Mouse (Mus musculus) lung, embryonic 15.5 days (tissue): ENCODE measurements around the gene Pigu. TPM values are rescaled to one million over a fixed set of nuclear protein-coding genes. Genes with fewer than 3 reads are reported as not detected.

Source experiments
- ATAC-seq: fragments of 200-750 bp; cut with Nextera tagmentation; 2 replicates; pipeline ENCODE4 v1.8.0; 2017; ENCODE audit warnings: moderate number of reproducible peaks, borderline replicate concordance; ENCODE audit not compliant: low FRiP score, low TSS enrichment; ENCODE audit errors: extremely low read depth
- H3K27ac ChIP-seq: fragments of 300-500 bp; sonication (generic); 2 replicates; pipeline ENCODE4 v1.5.1; 2015; ENCODE audit warnings: moderate library complexity, mild to moderate bottlenecking, inconsistent platforms
- H3K27me3 ChIP-seq: fragments of 300-500 bp; sonication (generic); 2 replicates; pipeline ENCODE4 v1.6.1; 2015; ENCODE audit warnings: inconsistent platforms
- H3K36me3 ChIP-seq: fragments of 300-500 bp; sonication (generic); 2 replicates; pipeline ENCODE4 v1.6.1; 2015; ENCODE audit warnings: inconsistent platforms
- H3K4me1 ChIP-seq: fragments of 300-500 bp; sonication (generic); 2 replicates; pipeline ENCODE4 v1.6.1; 2015; ENCODE audit warnings: inconsistent platforms
- H3K4me2 ChIP-seq: fragments of 300-500 bp; sonication (generic); 2 replicates; pipeline ENCODE4 v1.6.1; 2015; ENCODE audit warnings: inconsistent platforms, mild to moderate bottlenecking, moderate library complexity
- H3K4me3 ChIP-seq: fragments of 300-500 bp; sonication (generic); 2 replicates; pipeline ENCODE4 v1.5.1; 2015; ENCODE audit warnings: mild to moderate bottlenecking, inconsistent platforms
- H3K9ac ChIP-seq: fragments of 300-500 bp; sonication (generic); 2 replicates; pipeline ENCODE4 v1.6.1; 2015; ENCODE audit warnings: inconsistent platforms
- H3K9me3 ChIP-seq: fragments of 300-500 bp; sonication (generic); 2 replicates; pipeline ENCODE4 v1.6.1; 2016; ENCODE audit warnings: inconsistent platforms
- WGBS: fragments of 180-500 bp; shearing (Covaris S2); methylation state at CpG from one replicate; pipeline ENCODE4 v1.1.7; 2015; 5-methylcytosine and 5-hydroxymethylcytosine counted together
- polyA plus RNA-seq: library from polyadenylated mRNA; unstranded; fragments of >200 nt; fragmentation: Nextera tagmentation; extraction: Ambion mirVana; gene quantifications from 2 replicates; pipeline ENCODE4 v1.2.1, GENCODE M21; 2015

Pigu gene
- polyA plus RNA-seq, 1 experiment from 2014 or later = 52.2 TPM

- H3K27ac ChIP-seq = peak overlapping the region; percentile 94
- H3K9me3 ChIP-seq = no peaks in the 10 kb centered on the region
- H3K27me3 ChIP-seq = peaks cover 17% of the 10 kb centered on the region
- H3K4me2 ChIP-seq = peak overlapping the region; percentile 90
- under 1% methylated on average over 62 of the region's 68 CpGs for WGBS
- H3K4me1 ChIP-seq = peaks cover 19% of the 10 kb centered on the region
- peak; percentile 92 for ATAC-seq
- no peaks in the 10 kb centered on the region for H3K36me3 ChIP-seq
- peak overlapping the region; percentile 79 for H3K9ac ChIP-seq
- H3K4me3 ChIP-seq = peak overlapping the region; percentile 72
Measured at GRCm38 (mm10) chr2:155381643-155382331, 24.6 kb upstream of the Pigu start.

GRCm38 (mm10) chr2:155381060-155381437 is 23.8 kb upstream of the Pigu start:
- Histone ChIP-seq H3K27ac (no peak overlapping the region), H3K4me1 (peaks cover 19% of the 10 kb centered on the region)
- no peak for ATAC-seq

GRCm38 (mm10) chr2:155380261-155381059 is 23.2 kb upstream of the Pigu start, which contains the start of gene Trp53inp2:
Trp53inp2 (plus strand) TSS chr2:155381059.
- no peaks in the 10 kb centered on the region for H3K36me3 ChIP-seq
- H3K9ac ChIP-seq = peak within 1 kb of the TSS; percentile 79
- WGBS = 48% methylated on average over 8 of the region's 8 CpGs
- no peak for ATAC-seq
- peaks cover 17% of the 10 kb centered on the region for H3K27me3 ChIP-seq
- peak within 1 kb of the TSS; percentile 94 for H3K27ac ChIP-seq
- H3K4me2 ChIP-seq = peak within 1 kb of the TSS; percentile 90
- peak within 1 kb of the TSS; percentile 72 for H3K4me3 ChIP-seq
- no peaks in the 10 kb centered on the region for H3K9me3 ChIP-seq
- peaks cover 19% of the 10 kb centered on the region for H3K4me1 ChIP-seq

More at GRCm38 (mm10) chr2:155381060-155381437, 23.8 kb upstream of the Pigu start:
- Histone ChIP-seq H3K27me3 (peaks cover 17% of the 10 kb centered on the region), H3K4me2 (peak overlapping the region; percentile 90), H3K36me3 (no peaks in the 10 kb centered on the region), H3K9ac (peak overlapping the region; percentile 79), H3K9me3 (no peaks in the 10 kb centered on the region), H3K4me3 (peak overlapping the region; percentile 72)
- whole genome bisulfite sequencing = under 1% methylated on average over 11 of the region's 11 CpGs

GRCm38 (mm10) chr2:155376191-155376590 is 19.0 kb upstream of the Pigu start:
- no peak for ATAC-seq
- peaks cover 5% of the 10 kb centered on the region; the same call in 1 of the 2 replicates for H3K4me1 ChIP-seq
- H3K4me2 ChIP-seq = no peak overlapping the region
- H3K27me3 ChIP-seq = peaks cover 17% of the 10 kb centered on the region
- no peak overlapping the region for H3K27ac ChIP-seq
- no peaks in the 10 kb centered on the region for H3K36me3 ChIP-seq
- 69% methylated on average over 10 of the region's 10 CpGs for WGBS
- no peaks in the 10 kb centered on the region for H3K9me3 ChIP-seq
- no peak overlapping the region for H3K4me3 ChIP-seq
- H3K9ac ChIP-seq = no peak overlapping the region

- Histone ChIP-seq H3K36me3 (no peaks in the 10 kb centered on the region), H3K9me3 (no peaks in the 10 kb centered on the region), H3K9ac (no peak overlapping the region), H3K27ac (no peak overlapping the region), H3K4me3 (no peak overlapping the region), H3K4me2 (no peak overlapping the region), H3K27me3 (0 out of 2 replicates have a peak, but pooled peaks cover 6% of the 10 kb centered on the region), H3K4me1 (peaks cover 7% of the 10 kb centered on the region)
- ATAC-seq = no peak
Measured at GRCm38 (mm10) chr2:155374521-155374920, 17.3 kb upstream of the Pigu start.

- ATAC-seq = no peak
- H3K4me1 ChIP-seq = peaks cover 11% of the 10 kb centered on the region
- H3K4me3 ChIP-seq = no peak overlapping the region
- H3K9ac ChIP-seq = no peak overlapping the region
- 31% methylated on average over 1 of the region's 1 CpGs for WGBS
- H3K36me3 ChIP-seq = no peaks in the 10 kb centered on the region
- no peak overlapping the region for H3K27ac ChIP-seq
- no peak overlapping the region for H3K4me2 ChIP-seq
- 0 out of 2 replicates have a peak, but pooled peaks cover under 1% of the 10 kb centered on the region for H3K27me3 ChIP-seq
- no peaks in the 10 kb centered on the region for H3K9me3 ChIP-seq
Measured at GRCm38 (mm10) chr2:155373886-155374285, 16.7 kb upstream of the Pigu start.

- no peaks in the 10 kb centered on the region for H3K27me3 ChIP-seq
- H3K27ac ChIP-seq = no peak overlapping the region
- H3K4me2 ChIP-seq = no peak overlapping the region
- no peaks in the 10 kb centered on the region for H3K9me3 ChIP-seq
- peaks cover 11% of the 10 kb centered on the region for H3K4me1 ChIP-seq
- H3K9ac ChIP-seq = no peak overlapping the region
- H3K4me3 ChIP-seq = no peak overlapping the region
- no peak for ATAC-seq
- H3K36me3 ChIP-seq = no peaks in the 10 kb centered on the region
- WGBS = 49% methylated on average over 1 of the region's 1 CpGs
Measured at GRCm38 (mm10) chr2:155373302-155373701, 16.1 kb upstream of the Pigu start.

GRCm38 (mm10) chr2:155372451-155372850 is 15.2 kb upstream of the Pigu start:
- Histone ChIP-seq H3K27me3 (no peaks in the 10 kb centered on the region), H3K4me1 (peaks cover 11% of the 10 kb centered on the region), H3K4me3 (no peak overlapping the region), H3K9ac (no peak overlapping the region), H3K4me2 (no peak overlapping the region), H3K27ac (no peak overlapping the region), H3K36me3 (no peaks in the 10 kb centered on the region), H3K9me3 (no peaks in the 10 kb centered on the region)
- no peak for ATAC-seq
- 47% methylated on average over 4 of the region's 4 CpGs for WGBS

- WGBS = 15% methylated on average over 7 of the region's 7 CpGs
- H3K27ac ChIP-seq = peak overlapping the region; percentile 65
- ATAC-seq = peak; percentile 76; the same call in 1 of the 2 replicates
Measured at GRCm38 (mm10) chr2:155369333-155369883, 12.2 kb upstream of the Pigu start.

GRCm38 (mm10) chr2:155367635-155368284 is 10.5 kb upstream of the Pigu start:
- H3K4me3 ChIP-seq = no peak overlapping the region
- H3K36me3 ChIP-seq = no peaks in the 10 kb centered on the region
- no peaks in the 10 kb centered on the region for H3K9me3 ChIP-seq
- no peak overlapping the region for H3K27ac ChIP-seq
- H3K27me3 ChIP-seq = no peaks in the 10 kb centered on the region
- WGBS = 71% methylated on average over 7 of the region's 7 CpGs
- peaks cover 11% of the 10 kb centered on the region for H3K4me1 ChIP-seq
- H3K9ac ChIP-seq = no peak overlapping the region
- no peak for ATAC-seq
- H3K4me2 ChIP-seq = no peak overlapping the region

More at GRCm38 (mm10) chr2:155369333-155369883, 12.2 kb upstream of the Pigu start:
- peaks cover 11% of the 10 kb centered on the region for H3K4me1 ChIP-seq
- H3K27me3 ChIP-seq = no peaks in the 10 kb centered on the region
- H3K4me2 ChIP-seq = peak overlapping the region; percentile 12; the same call in 1 of the 2 replicates
- no peak overlapping the region for H3K4me3 ChIP-seq
- no peaks in the 10 kb centered on the region for H3K36me3 ChIP-seq
- H3K9ac ChIP-seq = no peak overlapping the region
- no peaks in the 10 kb centered on the region for H3K9me3 ChIP-seq

GRCm38 (mm10) chr2:155357686-155358399 is 613 bp upstream of the Pigu start:
- H3K9ac ChIP-seq = peak overlapping the region; percentile 38
- H3K4me1 ChIP-seq = peaks cover 14% of the 10 kb centered on the region
- peak; percentile 55 for ATAC-seq
- peak overlapping the region; percentile 69 for H3K4me3 ChIP-seq
- peak overlapping the region; percentile 77 for H3K4me2 ChIP-seq
- no peaks in the 10 kb centered on the region for H3K27me3 ChIP-seq
- H3K27ac ChIP-seq = peak overlapping the region; percentile 53
- no peaks in the 10 kb centered on the region for H3K36me3 ChIP-seq
- WGBS = 19% methylated on average over 14 of the region's 14 CpGs
- no peaks in the 10 kb centered on the region for H3K9me3 ChIP-seq
